Mouse (Mus musculus) hindbrain, embryonic 11.5 days (tissue): Measurements from ENCODE around the gene Fads3. TPM values are rescaled to one million over a fixed set of nuclear protein-coding genes. Genes with fewer than 3 reads are reported as not detected.

Experiments used
- ATAC-seq: fragments of 200-750 bp; cut with Nextera tagmentation; 2 replicates; pipeline ENCODE4 v1.8.0; 2017; ENCODE audit warnings: mild to moderate bottlenecking, moderate TSS enrichment, moderate library complexity; ENCODE audit not compliant: low FRiP score
- DNase-seq: peaks from one replicate; pipeline ENCODE4 v3.0.0-alpha.2; 2015; ENCODE audit warnings: low spot score
- H3K27ac ChIP-seq: fragments of 300-500 bp; sonication (generic); 2 replicates; pipeline ENCODE4 v1.5.1; 2014; ENCODE audit warnings: mild to moderate bottlenecking, low read depth, low read length
- H3K27me3 ChIP-seq: fragments of 300-500 bp; sonication (generic); 2 replicates; pipeline ENCODE4 v1.6.1; 2014; ENCODE audit warnings: mild to moderate bottlenecking, low read length, moderate library complexity, mixed read lengths; ENCODE audit not compliant: control insufficient read depth, insufficient read depth
- H3K36me3 ChIP-seq: fragments of 300-500 bp; sonication (generic); 2 replicates; pipeline ENCODE4 v1.6.1; 2014; ENCODE audit warnings: mild to moderate bottlenecking, low read length, moderate library complexity, mixed read lengths; ENCODE audit not compliant: control insufficient read depth, insufficient read depth
- H3K4me1 ChIP-seq: fragments of 300-500 bp; sonication (generic); replicated peaks from 2 replicates; pipeline ENCODE4 v1.6.1; 2014; ENCODE audit warnings: low read length, mixed read lengths; ENCODE audit not compliant: control insufficient read depth, insufficient read depth
- H3K4me2 ChIP-seq: fragments of 300-500 bp; sonication (generic); replicated peaks from 2 replicates; pipeline ENCODE4 v1.6.1; 2014; ENCODE audit warnings: mild to moderate bottlenecking, low read depth, low read length
- H3K4me3 ChIP-seq: fragments of 300-500 bp; sonication (generic); 2 replicates; pipeline ENCODE4 v1.5.1; 2014; ENCODE audit warnings: low read depth, low read length
- H3K9ac ChIP-seq: fragments of 300-500 bp; sonication (generic); 2 replicates; pipeline ENCODE4 v1.6.1; 2014; ENCODE audit warnings: low read depth, low read length
- H3K9me3 ChIP-seq: fragments of 300-500 bp; sonication (generic); 2 replicates; pipeline ENCODE4 v1.6.1; 2016; ENCODE audit warnings: low read length; ENCODE audit not compliant: control insufficient read depth
- WGBS: fragments of 180-500 bp; shearing (Covaris S2); extraction: QIAGEN DNeasy Blood & Tissue Kit; methylation state at CpG from one replicate; pipeline ENCODE4 v1.1.7; 2014; 5-methylcytosine and 5-hydroxymethylcytosine counted together
- polyA plus RNA-seq: library from polyadenylated mRNA; unstranded; fragments of >200 nt; fragmentation: Nextera tagmentation; extraction: Ambion mirVana; gene quantifications from 2 replicates; pipeline ENCODE4 v1.2.1, GENCODE M21; 2014

Gene Fads3
- polyA plus RNA-seq, 1 experiment from 2014 or later = 5.7 TPM

DNA sequence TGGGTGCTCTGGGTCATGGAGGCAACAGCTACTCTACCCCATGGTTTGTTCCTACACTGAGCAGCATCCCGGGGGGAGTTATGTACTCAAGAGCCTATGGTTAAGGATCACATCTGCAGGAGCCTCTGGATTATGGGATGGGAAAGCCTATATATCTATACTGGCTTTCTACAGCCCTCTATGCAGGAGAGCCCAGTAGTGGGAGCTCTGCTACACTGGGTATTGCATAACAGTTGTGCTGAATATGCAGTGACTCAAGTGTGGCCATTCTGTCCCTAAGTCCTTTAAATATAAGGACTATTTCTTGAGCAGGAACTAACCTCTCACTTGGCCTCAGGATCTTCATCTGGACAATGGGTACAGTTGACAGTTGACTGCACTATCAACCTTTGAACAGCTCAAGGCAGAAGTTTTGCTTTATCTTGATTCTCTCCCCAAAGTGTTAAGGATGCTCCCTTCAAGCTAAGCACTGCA is 17.0 kb downstream of the Fads3 start:
- Histone ChIP-seq H3K4me1 (no peaks in the 10 kb centered on the region), H3K4me2 (no peak overlapping the region), H3K27me3 (no peaks in the 10 kb centered on the region), H3K36me3 (0 out of 2 replicates have a peak, but pooled peaks cover 6% of the 10 kb centered on the region), H3K9ac (no peak overlapping the region), H3K4me3 (no peak overlapping the region), H3K27ac (no peak overlapping the region), H3K9me3 (no peaks in the 10 kb centered on the region)
- ATAC-seq (no peak), DNase-seq (no peak)
- WGBS = 80% methylated on average over 1 of the region's 1 CpGs

DNA sequence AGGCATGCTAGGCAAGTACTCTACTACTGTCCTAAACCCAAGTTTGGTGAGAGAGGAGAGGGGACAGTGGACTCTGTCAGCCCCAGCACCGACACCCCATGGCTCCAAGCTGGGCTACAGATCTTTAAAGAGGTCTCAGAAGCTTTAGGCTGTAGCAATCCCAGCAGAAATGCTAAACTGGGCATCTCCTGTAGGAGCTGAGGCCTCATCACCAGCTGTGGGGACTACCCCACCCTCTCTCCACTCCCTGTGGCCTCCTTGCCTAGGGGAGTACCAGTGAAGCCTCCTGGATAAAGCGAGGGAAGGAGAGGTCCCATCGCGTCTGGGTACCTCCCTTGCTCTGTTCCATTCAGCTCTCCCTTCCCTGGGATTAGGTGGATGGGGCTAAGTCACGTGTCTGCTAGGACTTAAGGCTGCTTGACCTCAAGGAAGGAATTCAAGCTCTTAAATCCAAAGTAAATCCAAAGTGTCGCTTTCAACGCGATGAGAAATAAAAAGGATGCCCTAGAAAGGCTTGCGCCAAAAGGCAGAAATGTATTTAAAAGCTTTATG is 17.6 kb downstream of the Fads3 start:
- Histone ChIP-seq H3K4me3 (no peak overlapping the region), H3K27ac (no peak overlapping the region), H3K27me3 (no peaks in the 10 kb centered on the region), H3K9ac (no peak overlapping the region), H3K9me3 (no peaks in the 10 kb centered on the region), H3K4me2 (no peak overlapping the region), H3K4me1 (no peaks in the 10 kb centered on the region), H3K36me3 (peaks cover 10% of the 10 kb centered on the region)
- 69% methylated on average over 9 of the region's 9 CpGs for WGBS
- DNase-seq = no peak
- no peak for ATAC-seq

DNA sequence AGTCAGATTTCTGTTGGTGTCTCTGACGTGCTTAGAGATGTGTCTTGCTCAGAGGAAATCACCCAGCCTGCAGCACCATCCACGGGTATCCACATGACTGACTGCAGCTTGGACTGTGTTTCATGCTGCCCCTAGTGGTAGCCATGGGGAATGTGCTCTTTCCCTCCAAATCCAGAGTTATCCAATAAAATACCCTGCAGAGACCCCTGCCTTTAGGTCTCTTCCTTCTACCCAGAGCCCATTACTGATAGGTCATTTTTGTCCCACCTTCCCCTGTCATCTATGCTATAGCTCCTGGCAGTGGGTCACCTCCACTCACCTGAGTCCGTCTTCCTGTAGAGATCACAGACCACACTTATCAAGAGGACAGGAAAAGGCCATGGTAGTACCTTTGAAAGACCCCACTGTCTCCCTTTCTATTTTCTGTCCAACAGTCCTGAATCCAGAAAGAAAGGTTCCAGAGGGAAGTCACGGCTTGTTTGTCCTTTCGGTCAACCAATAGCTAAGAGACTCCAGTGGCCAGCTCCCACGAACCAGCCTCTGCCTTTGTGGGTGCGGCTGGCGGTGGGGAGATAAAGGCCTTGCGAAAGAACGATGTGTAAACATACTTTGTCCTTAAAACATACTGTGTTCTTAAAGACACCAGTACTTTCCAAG is 18.7 kb downstream of the Fads3 start:
- 61% methylated on average over 10 of the region's 10 CpGs for WGBS
- no peaks in the 10 kb centered on the region for H3K4me1 ChIP-seq
- H3K27ac ChIP-seq = no peak overlapping the region
- H3K4me3 ChIP-seq = no peak overlapping the region
- no peaks in the 10 kb centered on the region for H3K9me3 ChIP-seq
- peaks cover 17% of the 10 kb centered on the region for H3K36me3 ChIP-seq
- ATAC-seq = peak; percentile 55
- peak; percentile 68 for DNase-seq
- H3K4me2 ChIP-seq = no peak overlapping the region
- H3K9ac ChIP-seq = no peak overlapping the region
- no peaks in the 10 kb centered on the region for H3K27me3 ChIP-seq

DNA sequence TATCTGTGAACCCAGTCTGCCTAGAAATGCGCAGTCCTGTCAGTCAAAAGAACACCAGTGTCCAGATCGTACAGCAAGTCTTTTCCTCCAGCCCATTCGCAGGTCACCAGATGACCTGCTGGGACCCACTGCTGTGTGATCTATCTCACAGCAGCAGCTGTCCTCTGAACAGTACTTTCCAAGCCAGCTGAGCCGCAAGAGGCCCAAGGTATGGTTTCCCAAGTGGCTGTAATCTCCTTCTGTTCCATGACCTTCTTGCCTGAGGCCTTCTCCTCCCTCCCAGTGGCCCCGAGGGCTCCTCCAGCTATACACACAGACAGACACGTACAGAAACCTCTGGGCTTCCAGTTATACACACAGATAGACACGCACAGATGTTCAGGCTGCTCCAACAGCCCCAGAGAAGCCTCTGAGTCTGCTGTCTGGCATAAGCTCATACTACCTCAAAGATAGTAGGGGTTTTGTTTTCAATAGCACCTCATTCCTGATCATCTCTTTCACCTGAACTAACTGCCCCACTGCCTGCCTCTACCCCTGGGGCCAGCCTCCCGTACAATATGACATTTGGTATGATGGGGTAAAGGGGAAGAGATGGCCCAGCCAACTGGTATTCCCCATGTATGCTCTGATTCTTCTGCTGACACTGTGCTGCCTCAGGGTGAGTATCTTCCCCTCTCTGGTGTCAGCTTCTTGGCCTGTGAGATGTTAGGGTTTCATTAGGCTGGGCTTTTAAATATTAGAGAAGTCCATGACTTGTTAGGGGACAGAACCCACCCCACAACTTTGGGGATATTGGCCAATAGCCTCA is 19.6 kb downstream of the Fads3 start:
- Histone ChIP-seq H3K36me3 (peaks cover 24% of the 10 kb centered on the region), H3K4me2 (no peak overlapping the region), H3K9me3 (no peaks in the 10 kb centered on the region), H3K4me1 (no peaks in the 10 kb centered on the region), H3K27ac (no peak overlapping the region), H3K9ac (no peak overlapping the region), H3K27me3 (no peaks in the 10 kb centered on the region), H3K4me3 (no peak overlapping the region)
- DNase-seq (no peak), ATAC-seq (no peak)
- 50% methylated on average over 8 of the region's 8 CpGs for WGBS

DNA sequence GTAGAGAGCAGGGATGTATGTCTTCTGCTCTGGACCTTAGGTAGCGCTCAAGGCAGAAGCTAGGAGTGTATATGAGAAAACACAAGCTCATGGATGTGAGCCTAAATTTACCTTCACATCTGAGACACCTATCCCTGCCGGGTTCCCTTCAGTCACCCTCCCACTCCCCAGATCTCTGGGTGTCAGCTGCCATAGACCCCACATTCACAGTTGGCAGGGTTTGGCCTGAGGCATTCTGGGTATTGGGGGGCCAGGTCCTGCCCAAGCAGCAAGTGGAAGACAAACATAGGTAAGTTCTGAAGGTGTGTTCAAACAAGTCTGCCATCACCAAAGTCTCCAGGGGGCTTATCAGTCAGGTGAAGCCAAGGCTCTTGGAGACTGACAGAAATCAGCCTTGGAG is 20.3 kb downstream of the Fads3 start:
- 100% methylated on average over 2 of the region's 2 CpGs for WGBS
- DNase-seq = no peak
- H3K4me2 ChIP-seq = no peak overlapping the region
- H3K4me1 ChIP-seq = no peaks in the 10 kb centered on the region
- no peaks in the 10 kb centered on the region for H3K9me3 ChIP-seq
- H3K4me3 ChIP-seq = no peak overlapping the region
- no peaks in the 10 kb centered on the region for H3K27me3 ChIP-seq
- peaks cover 30% of the 10 kb centered on the region for H3K36me3 ChIP-seq
- no peak overlapping the region for H3K27ac ChIP-seq
- no peak overlapping the region for H3K9ac ChIP-seq
- no peak for ATAC-seq

DNA sequence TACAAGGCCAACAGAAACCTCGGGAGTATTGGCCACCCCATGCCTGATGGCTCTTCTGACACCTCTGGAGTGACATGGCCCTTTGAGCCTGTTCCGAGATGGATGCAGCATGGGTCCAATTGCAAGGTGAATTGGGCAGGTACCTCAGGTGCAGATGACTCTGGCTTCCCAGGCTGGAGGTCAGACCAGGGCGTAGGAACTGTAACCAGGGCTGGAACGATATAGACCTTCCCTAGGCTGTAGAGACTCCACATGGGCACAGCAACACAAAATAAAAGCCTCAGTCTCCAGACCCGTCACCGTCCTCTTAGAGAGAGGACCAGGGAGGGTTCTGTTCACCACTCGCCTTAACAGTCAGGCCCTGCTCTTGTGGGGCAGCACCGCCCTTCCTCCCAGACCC is 20.9 kb downstream of the Fads3 start:
- H3K9me3 ChIP-seq = no peaks in the 10 kb centered on the region
- no peak overlapping the region for H3K4me3 ChIP-seq
- no peak overlapping the region for H3K27ac ChIP-seq
- H3K4me1 ChIP-seq = no peaks in the 10 kb centered on the region
- no peak overlapping the region for H3K9ac ChIP-seq
- no peaks in the 10 kb centered on the region for H3K27me3 ChIP-seq
- ATAC-seq (no peak), DNase-seq (no peak)
- peaks cover 36% of the 10 kb centered on the region for H3K36me3 ChIP-seq
- no peak overlapping the region for H3K4me2 ChIP-seq
- WGBS = 92% methylated on average over 8 of the region's 8 CpGs

DNA sequence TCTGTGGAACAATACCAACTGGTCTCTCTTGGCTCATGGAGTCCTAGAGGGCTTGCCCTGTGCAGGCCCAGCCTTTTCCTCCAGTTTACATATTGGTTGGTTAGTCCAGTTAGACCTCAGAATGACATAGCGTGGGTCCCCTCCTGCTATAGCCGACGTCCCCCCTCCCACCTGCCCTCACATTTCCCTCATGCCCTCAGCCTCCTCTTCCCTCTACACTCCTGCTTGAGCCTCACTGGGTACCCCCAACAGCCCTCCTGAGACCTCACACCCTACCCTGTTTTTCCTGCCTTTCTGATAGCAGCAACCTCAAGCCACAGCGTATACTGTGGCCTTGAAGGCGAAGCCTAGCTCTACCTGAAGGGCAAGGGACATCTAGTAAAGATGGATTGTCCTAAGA is 21.5 kb downstream of the Fads3 start:
- H3K36me3 ChIP-seq = peaks cover 39% of the 10 kb centered on the region
- no peak overlapping the region for H3K9ac ChIP-seq
- no peak overlapping the region for H3K4me3 ChIP-seq
- no peak overlapping the region for H3K27ac ChIP-seq
- no peaks in the 10 kb centered on the region for H3K9me3 ChIP-seq
- DNase-seq = no peak
- H3K4me2 ChIP-seq = no peak overlapping the region
- H3K27me3 ChIP-seq = no peaks in the 10 kb centered on the region
- ATAC-seq = no peak
- WGBS = 97% methylated on average over 5 of the region's 5 CpGs
- no peaks in the 10 kb centered on the region for H3K4me1 ChIP-seq

DNA sequence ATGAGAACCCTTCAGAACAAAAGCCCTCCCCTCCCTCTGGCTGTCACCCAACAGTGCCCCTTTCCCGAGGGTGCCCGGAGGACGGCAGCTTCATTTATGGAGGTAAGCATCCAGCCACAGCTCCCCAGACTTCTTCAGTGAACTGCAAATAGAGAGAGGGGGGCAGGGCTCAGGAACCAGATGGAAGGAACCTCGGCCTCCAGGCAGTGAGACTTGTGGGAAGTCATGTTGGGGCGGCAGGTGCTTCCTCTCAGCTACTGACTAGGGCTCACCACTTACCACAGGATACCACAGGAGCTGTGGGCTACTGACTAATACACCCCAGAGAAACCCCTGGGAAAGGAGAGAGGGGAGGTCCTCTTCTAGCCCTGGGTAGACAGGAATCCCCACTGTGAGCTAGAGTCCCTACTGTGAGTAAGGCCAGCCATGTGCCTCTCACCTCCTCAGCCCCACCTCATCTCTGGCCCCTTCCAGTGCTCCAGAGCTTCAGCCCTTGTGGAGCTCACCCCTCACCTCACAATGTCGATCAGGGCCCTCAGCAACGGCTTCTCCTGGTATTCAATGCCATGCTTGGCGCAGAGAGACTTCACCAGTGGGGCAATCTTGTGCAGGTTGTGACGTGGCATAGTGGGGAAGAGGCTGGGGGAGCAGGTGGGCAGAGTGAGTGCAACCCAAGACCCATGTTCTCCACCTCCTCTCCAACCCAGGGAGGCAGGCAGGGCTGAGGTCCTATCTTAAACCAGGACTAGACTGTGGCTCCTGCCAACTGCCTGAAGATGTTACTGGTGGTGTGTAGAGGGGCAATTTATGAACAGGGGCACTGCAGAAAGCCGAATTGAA is 23.0 kb downstream of the Fads3 start:
- WGBS = 87% methylated on average over 10 of the region's 10 CpGs
- Histone ChIP-seq H3K9ac (no peak overlapping the region), H3K27ac (no peak overlapping the region), H3K36me3 (peaks cover 41% of the 10 kb centered on the region), H3K4me2 (no peak overlapping the region), H3K4me3 (no peak overlapping the region), H3K4me1 (no peaks in the 10 kb centered on the region), H3K27me3 (no peaks in the 10 kb centered on the region), H3K9me3 (no peaks in the 10 kb centered on the region)
- ATAC-seq = no peak
- no peak for DNase-seq
